In genomic region chr7:37770400-37771050, GRCm38 (mm10) we compare ENCODE assay signal across 7 mouse cellular contexts. TPM values are rescaled to one million over a fixed set of nuclear protein-coding genes. Genes with fewer than 3 reads are reported as not detected.
DNase-seq lines count a peak whose midpoint lies in the region; ATAC-seq and TF ChIP-seq lines count a peak whose summit lies in the region.

No protein-coding gene starts in this region.

- no peaks in the 10 kb centered on the region; the same call in 1 of the 2 replicates for H3K4me1 ChIP-seq in brown adipose tissue, adult 24 weeks (ENCODE audit: control insufficient read depth, insufficient read depth, insufficient read length, low read length)
- peaks cover 33% of the 10 kb centered on the region for H3K4me1 ChIP-seq in embryonic facial prominence, embryonic 12.5 days
- no peaks in the 10 kb centered on the region for H3K4me1 ChIP-seq in heart, adult 2 months (ENCODE audit: control insufficient read depth, insufficient read depth, low read length)
- peaks cover 46% of the 10 kb centered on the region for H3K4me1 ChIP-seq in limb, embryonic 15.5 days
- H3K4me1 ChIP-seq in midbrain, postnatal 0 days (ENCODE audit: insufficient read depth, low read length) = peaks cover 8% of the 10 kb centered on the region; the same call in 1 of the 2 replicates
- peaks cover 23% of the 10 kb centered on the region for H3K4me1 ChIP-seq in testis, adult 2 months (ENCODE audit: control insufficient read depth, insufficient read depth, low read length)

- H3K9me3 ChIP-seq in embryonic facial prominence, embryonic 12.5 days = no peaks in the 10 kb centered on the region
- H3K9me3 ChIP-seq in limb, embryonic 15.5 days = no peaks in the 10 kb centered on the region
- no peaks in the 10 kb centered on the region for H3K9me3 ChIP-seq in midbrain, postnatal 0 days (ENCODE audit: low read length)

- no peaks in the 10 kb centered on the region for H3K36me3 ChIP-seq in embryonic facial prominence, embryonic 12.5 days
- H3K36me3 ChIP-seq in heart, adult 2 months (ENCODE audit: control insufficient read depth, insufficient read depth, low read length) = no peaks in the 10 kb centered on the region
- no peaks in the 10 kb centered on the region for H3K36me3 ChIP-seq in limb, embryonic 15.5 days
- no peaks in the 10 kb centered on the region for H3K36me3 ChIP-seq in midbrain, postnatal 0 days (ENCODE audit: insufficient read depth, low read length)
- H3K36me3 ChIP-seq in testis, adult 2 months (ENCODE audit: control insufficient read depth, insufficient read depth, low read length) = no peaks in the 10 kb centered on the region

- peak overlapping the region; percentile 56 for H3K9ac ChIP-seq in embryonic facial prominence, embryonic 12.5 days
- H3K9ac ChIP-seq in heart, adult 2 months (ENCODE audit: low read depth, low read length) = peak overlapping the region; percentile 68
- H3K9ac ChIP-seq in limb, embryonic 15.5 days = peak overlapping the region; percentile 40
- peak overlapping the region; percentile 59 for H3K9ac ChIP-seq in midbrain, postnatal 0 days (replicated peaks; ENCODE audit: low read length, poor library complexity, severe bottlenecking)

- intact Hi-C loops in heart, adult 2 months (cut with DNase I) = loop anchor here (5.0 kb wide), 1 partner anchor 167 kb away; no protein-coding TSS in a partner anchor

- TF ChIP-seq CTCF in heart, adult 2 months (IDR thresholded peaks at IDR 0.05) = peak; percentile 73
- TF ChIP-seq CTCF in midbrain, postnatal 0 days (IDR thresholded peaks at IDR 0.05) = peak; percentile 79
- TF ChIP-seq CTCF in testis, adult 2 months (IDR thresholded peaks at IDR 0.05; ENCODE audit: control insufficient read depth, insufficient read depth, insufficient replicate concordance, low read depth, low read length) = no peak

- ATAC-seq in embryonic facial prominence, embryonic 12.5 days (ENCODE audit: insufficient number of reproducible peaks, insufficient read depth, low FRiP score, low TSS enrichment) = peak; percentile 68
- peak; percentile 65; the same call in 1 of the 2 replicates for ATAC-seq in limb, embryonic 15.5 days (ENCODE audit: insufficient number of reproducible peaks, low FRiP score, low TSS enrichment, low read depth)
- ATAC-seq in midbrain, postnatal 0 days (ENCODE audit: low FRiP score) = peak; percentile 80

- no peak overlapping the region for H3K27ac ChIP-seq in brown adipose tissue, adult 24 weeks (replicated peaks; ENCODE audit: low read depth, low read length)
- peak overlapping the region; percentile 80 for H3K27ac ChIP-seq in embryonic facial prominence, embryonic 12.5 days
- no peak overlapping the region; the same call in 1 of the 2 replicates for H3K27ac ChIP-seq in heart, adult 2 months
- peak overlapping the region; percentile 65 for H3K27ac ChIP-seq in limb, embryonic 15.5 days
- H3K27ac ChIP-seq in midbrain, postnatal 0 days (ENCODE audit: low read depth, low read length) = peak overlapping the region; percentile 59
- no peak overlapping the region for H3K27ac ChIP-seq in testis, adult 2 months (ENCODE audit: control insufficient read depth, insufficient read depth, low read depth, low read length)

- H3K27me3 ChIP-seq in embryonic facial prominence, embryonic 12.5 days = peaks cover 44% of the 10 kb centered on the region
- H3K27me3 ChIP-seq in heart, adult 2 months (ENCODE audit: control insufficient read depth, insufficient read depth, low read length) = peaks cover 9% of the 10 kb centered on the region; the same call in 1 of the 2 replicates
- H3K27me3 ChIP-seq in limb, embryonic 15.5 days = peaks cover 85% of the 10 kb centered on the region
- H3K27me3 ChIP-seq in midbrain, postnatal 0 days (ENCODE audit: insufficient read depth, low read length) = no peaks in the 10 kb centered on the region
- peaks cover 2% of the 10 kb centered on the region; the same call in 1 of the 2 replicates for H3K27me3 ChIP-seq in testis, adult 2 months (ENCODE audit: control insufficient read depth, insufficient read depth, low read length)

- peak overlapping the region; percentile 94 for H3K4me2 ChIP-seq in embryonic facial prominence, embryonic 12.5 days (replicated peaks)
- peak overlapping the region; percentile 96 for H3K4me2 ChIP-seq in limb, embryonic 15.5 days
- H3K4me2 ChIP-seq in midbrain, postnatal 0 days (ENCODE audit: low read depth, low read length, poor library complexity, severe bottlenecking) = peak overlapping the region; percentile 98

- TF ChIP-seq EP300 in heart, adult 2 months (IDR thresholded peaks at IDR 0.05; ENCODE audit: insufficient read depth, low read depth, low read length) = no peak

- H3K4me3 ChIP-seq in brown adipose tissue, adult 24 weeks (ENCODE audit: insufficient read depth, low read depth, low read length) = peak overlapping the region; percentile 9
- peak overlapping the region; percentile 49 for H3K4me3 ChIP-seq in embryonic facial prominence, embryonic 12.5 days
- H3K4me3 ChIP-seq in heart, adult 2 months = peak overlapping the region; percentile 52
- peak overlapping the region; percentile 54 for H3K4me3 ChIP-seq in limb, embryonic 15.5 days
- H3K4me3 ChIP-seq in midbrain, postnatal 0 days (ENCODE audit: low read depth, low read length) = peak overlapping the region; percentile 59
- H3K4me3 ChIP-seq in testis, adult 2 months (ENCODE audit: control insufficient read depth, low read depth, low read length) = peak overlapping the region; percentile 60

- WGBS in embryonic facial prominence, embryonic 12.5 days = under 1% methylated on average over 57 of the region's 57 CpGs
- WGBS in heart, adult 2 months = under 1% methylated on average over 57 of the region's 57 CpGs
- WGBS in limb, embryonic 15.5 days = under 1% methylated on average over 57 of the region's 57 CpGs
- 0% methylated on average over 49 of the region's 57 CpGs for WGBS in midbrain, postnatal 0 days

- no peaks in the 10 kb centered on the region for H3K79me2 ChIP-seq in heart, adult 2 months (replicated peaks; ENCODE audit: control insufficient read depth, insufficient read depth, low read length)

- DNase-seq in heart, adult 2 months = peak; percentile 77
- peak; percentile 34 for DNase-seq in kidney, adult 9 months
- DNase-seq in midbrain, postnatal 0 days (ENCODE audit: low spot score) = peak; percentile 90

- TF ChIP-seq POLR2A in heart, adult 2 months (IDR thresholded peaks at IDR 0.05; ENCODE audit: insufficient read depth, low read depth, low read length) = no peak
- no peak for TF ChIP-seq POLR2A in testis, adult 2 months (IDR thresholded peaks at IDR 0.05; ENCODE audit: control insufficient read depth, low read depth, low read length)

RNA-seq across cellular contexts. Expression of gene Zfp536, which starts 2.9 kb away (rescaled TPM):
- polyA plus RNA-seq in brown adipose tissue, adult 24 weeks (2012; ENCODE audit: insufficient read depth, insufficient read length, missing spikeins) = 0.54 TPM in 1 of 2 replicates, not detected in the other
- polyA plus RNA-seq in embryonic facial prominence, embryonic 12.5 days (2016; fragmentation: Nextera tagmentation; extraction: Ambion mirVana) = 18.1 and 18.5 TPM in 2 replicates
- 10 to 100 TPM in 1 of 2 experiments, 1 to 10 TPM in 1; 7.7 to 10.1 TPM for total RNA-seq in heart, adult 2 months (2021)
- polyA plus RNA-seq in heart, adult 2 months (2012; rRNA removed) = 3.1 and 3.8 TPM in 2 replicates
- 8.1 and 8.2 TPM in 2 replicates for polyA plus RNA-seq in limb, embryonic 15.5 days (2015; fragmentation: Nextera tagmentation; extraction: Ambion mirVana)
- total RNA-seq in midbrain, postnatal 0 days (2014; rRNA removed) = 43.1 and 48.2 TPM in 2 replicates
- polyA plus RNA-seq in midbrain, postnatal 0 days (2015; fragmentation: Nextera tagmentation; extraction: Ambion mirVana) = 14.7 and 16.4 TPM in 2 replicates
- polyA plus RNA-seq in testis, adult 2 months (2012; rRNA removed) = 3.9 and 4.2 TPM in 2 replicates

Comparison
In these comparisons a context has a peak if more than half of its experiments do, and no peak if none do; other contexts are left out.
1. H3K27ac ChIP-seq: peak in embryonic facial prominence, embryonic 12.5 days (single experiment), limb, embryonic 15.5 days (single experiment) and midbrain, postnatal 0 days (single experiment); none in brown adipose tissue, adult 24 weeks (single experiment), heart, adult 2 months (single experiment) and testis, adult 2 months (single experiment).
2. H3K4me3 ChIP-seq: peak in every context shown above with its lines; median percentile 60 in testis, adult 2 months; 59 in midbrain, postnatal 0 days; 54 in limb, embryonic 15.5 days; 52 in heart, adult 2 months; 49 in embryonic facial prominence, embryonic 12.5 days; 9 in brown adipose tissue, adult 24 weeks.
3. DNase-seq: peak in every context shown above with its lines; median percentile 90 in midbrain, postnatal 0 days; 77 in heart, adult 2 months; 34 in kidney, adult 9 months.
4. Peak in every context shown above with its lines, with median percentiles within 50 percentile points of each other: ATAC-seq, H3K4me2 ChIP-seq and H3K9ac ChIP-seq.